Mouse (Mus musculus): ENCODE data around the gene Pdcd1lg2. TPM values are rescaled to one million over a fixed set of nuclear protein-coding genes. Genes with fewer than 3 reads are reported as not detected.

The Pdcd1lg2 gene
- polyA plus RNA-seq, 1 experiment from 2014 or later, result not detected

Other genes starting within 250 kb of the Pdcd1lg2 start
- gene Jak2, start 159.1 kb upstream of the Pdcd1lg2 start, polyA plus RNA-seq (2014; fragmentation: Nextera tagmentation; extraction: Ambion mirVana), result 10.6 and 11.6 TPM in 2 replicates
- gene Insl6, start 85.6 kb upstream of the Pdcd1lg2 start, polyA plus RNA-seq (2014; fragmentation: Nextera tagmentation; extraction: Ambion mirVana), result 7.9 and 8.4 TPM in 2 replicates
- 0.51 and 0.53 TPM in 2 replicates for gene Rln1, start 76.2 kb upstream of the Pdcd1lg2 start, polyA plus RNA-seq (2014; fragmentation: Nextera tagmentation; extraction: Ambion mirVana)
- gene Plgrkt, start 43.5 kb upstream of the Pdcd1lg2 start, polyA plus RNA-seq (2014; fragmentation: Nextera tagmentation; extraction: Ambion mirVana), result 126 and 128 TPM in 2 replicates
- 0.47 and 0.97 TPM in 2 replicates for gene Cd274, start 43.5 kb upstream of the Pdcd1lg2 start, polyA plus RNA-seq (2014; fragmentation: Nextera tagmentation; extraction: Ambion mirVana)
- gene Ric1, start 111.4 kb downstream of the Pdcd1lg2 start, polyA plus RNA-seq (2014; fragmentation: Nextera tagmentation; extraction: Ambion mirVana), result 15.8 TPM in 2 replicates
- gene Ermp1, start 237.5 kb downstream of the Pdcd1lg2 start, polyA plus RNA-seq (2014; fragmentation: Nextera tagmentation; extraction: Ambion mirVana), result 8.4 and 8.9 TPM in 2 replicates

Data from intestine, embryonic 14.5 days (tissue).